Mouse (Mus musculus) limb, embryonic 13.5 days (tissue): ENCODE results near the gene Vmn1r138. TPM values are rescaled to one million over a fixed set of nuclear protein-coding genes. Genes with fewer than 3 reads are reported as not detected.
"Not testable (repeated sequence)": the region's sequence is repeated elsewhere in the genome, so short reads cannot be mapped to it uniquely, and the experiment has no call there.

Experiments used
- ATAC-seq: fragments of 200-750 bp; cut with Nextera tagmentation; 2 replicates; pipeline ENCODE4 v1.8.0; 2017; ENCODE audit warnings: low read depth, moderate number of reproducible peaks, moderate TSS enrichment; ENCODE audit not compliant: low FRiP score
- H3K27ac ChIP-seq: fragments of 300-500 bp; sonication (generic); 2 replicates; pipeline ENCODE4 v1.5.1; 2015; ENCODE audit warnings: inconsistent platforms, mild to moderate bottlenecking, moderate library complexity
- H3K27me3 ChIP-seq: fragments of 300-500 bp; sonication (generic); 2 replicates; pipeline ENCODE4 v1.6.1; 2015; ENCODE audit warnings: mild to moderate bottlenecking, inconsistent platforms
- H3K36me3 ChIP-seq: fragments of 300-500 bp; sonication (generic); 2 replicates; pipeline ENCODE4 v1.6.1; 2015; ENCODE audit warnings: inconsistent platforms, mild to moderate bottlenecking, moderate library complexity
- H3K4me1 ChIP-seq: fragments of 300-500 bp; sonication (generic); 2 replicates; pipeline ENCODE4 v1.6.1; 2015; ENCODE audit warnings: inconsistent platforms
- H3K4me2 ChIP-seq: fragments of 300-500 bp; sonication (generic); replicated peaks from 2 replicates; pipeline ENCODE4 v1.6.1; 2015; ENCODE audit warnings: inconsistent platforms, mild to moderate bottlenecking, moderate library complexity
- H3K4me3 ChIP-seq: fragments of 300-500 bp; sonication (generic); 2 replicates; pipeline ENCODE4 v1.5.1; 2015; ENCODE audit warnings: moderate library complexity, mild to moderate bottlenecking, inconsistent platforms
- H3K9ac ChIP-seq: fragments of 300-500 bp; sonication (generic); 2 replicates; pipeline ENCODE4 v1.6.1; 2015; ENCODE audit warnings: mild to moderate bottlenecking, inconsistent platforms
- H3K9me3 ChIP-seq: fragments of 300-500 bp; sonication (generic); 2 replicates; pipeline ENCODE4 v1.6.1; 2016; ENCODE audit warnings: inconsistent platforms
- WGBS: fragments of 180-500 bp; shearing (Covaris S2); methylation state at CpG from one replicate; pipeline ENCODE4 v1.1.7; 2015; 5-methylcytosine and 5-hydroxymethylcytosine counted together
- polyA plus RNA-seq: library from polyadenylated mRNA; unstranded; fragments of >200 nt; fragmentation: Nextera tagmentation; extraction: Ambion mirVana; gene quantifications from 2 replicates; pipeline ENCODE4 v1.2.1, GENCODE M21; 2015

Vmn1r138 gene
- polyA plus RNA-seq, result not detected in 2 replicates

- H3K4me2 ChIP-seq, H3K36me3 ChIP-seq, H3K4me3 ChIP-seq, H3K9ac ChIP-seq, H3K27me3 ChIP-seq, H3K27ac ChIP-seq, H3K4me1 ChIP-seq, ATAC-seq, H3K9me3 ChIP-seq: not testable (repeated sequence)
- WGBS, result no CpG with 5 or more reads among the region's 2 CpGs
Observed at GRCm38 (mm10) chr7:22028797-22029196, at the start of gene Vmn1r138. Gene Vmn1r138 (minus strand): TSS chr7:22028897.

GRCm38 (mm10) chr7:22068757-22069156 lies 40.1 kb upstream of the Vmn1r138 start, which contains the start of gene Vmn1r139:
Gene Vmn1r139 (plus strand): TSS chr7:22069057.
- not testable (repeated sequence) for H3K27ac ChIP-seq, H3K4me1 ChIP-seq, ATAC-seq, H3K4me2 ChIP-seq, H3K27me3 ChIP-seq, H3K36me3 ChIP-seq, H3K4me3 ChIP-seq, H3K9ac ChIP-seq, H3K9me3 ChIP-seq
- WGBS, result no CpG with 5 or more reads among the region's 7 CpGs

GRCm38 (mm10) chr7:22056205-22056604 lies 27.5 kb upstream of the Vmn1r138 start, which contains the start of gene Gm6176:
Gene Gm6176 (minus strand): TSS chr7:22056305.
- H3K4me3 ChIP-seq, H3K4me2 ChIP-seq: not testable (repeated sequence)
- WGBS, result no CpG with 5 or more reads among the region's 1 CpGs

GRCm38 (mm10) chr7:21994287-21994686 lies 34.4 kb downstream of the Vmn1r138 start, which contains the start of gene Vmn1r137:
Gene Vmn1r137 (plus strand): TSS chr7:21994587.
- ATAC-seq, H3K27ac ChIP-seq: not testable (repeated sequence)
- WGBS, result no CpG with 5 or more reads among the region's 3 CpGs

More at GRCm38 (mm10) chr7:22056205-22056604, 27.5 kb upstream of the Vmn1r138 start, which contains the start of gene Gm6176:
- not testable (repeated sequence) for H3K9ac ChIP-seq, H3K9me3 ChIP-seq, H3K27ac ChIP-seq, H3K4me1 ChIP-seq, ATAC-seq, H3K27me3 ChIP-seq, H3K36me3 ChIP-seq

More at GRCm38 (mm10) chr7:21994287-21994686, 34.4 kb downstream of the Vmn1r138 start, which contains the start of gene Vmn1r137:
- not testable (repeated sequence) for H3K4me1 ChIP-seq, H3K27me3 ChIP-seq, H3K9ac ChIP-seq, H3K4me3 ChIP-seq, H3K4me2 ChIP-seq, H3K9me3 ChIP-seq, H3K36me3 ChIP-seq

Other genes with a start within 250 kb of the Vmn1r138 start
- not detected in 2 replicates for gene Gm4177, start 232.2 kb downstream of the Vmn1r138 start, polyA plus RNA-seq
- not detected in 2 replicates for gene Vmn1r135, start 196.5 kb downstream of the Vmn1r138 start, polyA plus RNA-seq
- gene Gm5725, start 184.6 kb downstream of the Vmn1r138 start, polyA plus RNA-seq, result not detected in 2 replicates
- not detected in 2 replicates for gene Gm5891, start 107.6 kb downstream of the Vmn1r138 start, polyA plus RNA-seq
- not detected in 2 replicates for gene Vmn1r137, start 34.3 kb downstream of the Vmn1r138 start, polyA plus RNA-seq
- not detected in 2 replicates for gene Gm6176, start 27.4 kb upstream of the Vmn1r138 start, polyA plus RNA-seq
- not detected in 2 replicates for gene Vmn1r139, start 40.2 kb upstream of the Vmn1r138 start, polyA plus RNA-seq
- gene Gm16451, start 89.3 kb upstream of the Vmn1r138 start, polyA plus RNA-seq, result not detected in 2 replicates
- not detected in 2 replicates for gene Gm10666, start 105.8 kb upstream of the Vmn1r138 start, polyA plus RNA-seq
- not detected in 2 replicates for gene Vmn1r142, start 135.1 kb upstream of the Vmn1r138 start, polyA plus RNA-seq
- gene Vmn1r143, start 160.5 kb upstream of the Vmn1r138 start, polyA plus RNA-seq, result not detected in 2 replicates
- gene Gm8653, start 172.4 kb upstream of the Vmn1r138 start, polyA plus RNA-seq, result not detected in 2 replicates
- gene Gm8453, start 200.6 kb upstream of the Vmn1r138 start, polyA plus RNA-seq, result not detected in 2 replicates